Mouse (Mus musculus): ENCODE data around the gene Dcst1. TPM values are rescaled to one million over a fixed set of nuclear protein-coding genes. Genes with fewer than 3 reads are reported as not detected.
A peak's percentile ranks its signal among the peaks of the same experiment; 100 is the strongest.

Gene Dcst1
- polyA plus RNA-seq, 1 experiment from 2014 or later = 0.71 TPM

- under 1% methylated on average over 39 of the region's 44 CpGs for WGBS
- peaks cover 42% of the 10 kb centered on the region for H3K4me1 ChIP-seq
Measured at GRCm38 (mm10) chr3:89337721-89338578, 27.1 kb downstream of the Dcst1 start, which contains the start of gene Efna4. Gene Efna4, minus strand, starts transcription at chr3:89338028.

GRCm38 (mm10) chr3:89337062-89337720 lies 27.9 kb downstream of the Dcst1 start:
- peak overlapping the region; percentile 69 for H3K4me2 ChIP-seq (replicated peaks)
- peak overlapping the region; percentile 86 for H3K4me3 ChIP-seq
- under 1% methylated on average over 21 of the region's 21 CpGs for WGBS
- no peak; the same call in 1 of the 2 replicates for ATAC-seq (ENCODE audit: low FRiP score)
- no peaks in the 10 kb centered on the region for H3K27me3 ChIP-seq
- H3K36me3 ChIP-seq = peaks cover 15% of the 10 kb centered on the region
- H3K27ac ChIP-seq = peak overlapping the region; percentile 92
- H3K9me3 ChIP-seq (replicated peaks) = no peaks in the 10 kb centered on the region
- H3K4me1 ChIP-seq = peaks cover 50% of the 10 kb centered on the region
- peak overlapping the region; percentile 83 for H3K9ac ChIP-seq

More at GRCm38 (mm10) chr3:89337721-89338578, 27.1 kb downstream of the Dcst1 start, which contains the start of gene Efna4:
- no peaks in the 10 kb centered on the region for H3K9me3 ChIP-seq (replicated peaks)
- peak within 1 kb of the TSS; percentile 86 for H3K4me3 ChIP-seq
- peak; percentile 76 for ATAC-seq (ENCODE audit: low FRiP score)
- peak within 1 kb of the TSS; percentile 69 for H3K4me2 ChIP-seq (replicated peaks)
- H3K36me3 ChIP-seq = peaks cover 15% of the 10 kb centered on the region
- peak within 1 kb of the TSS; percentile 83 for H3K9ac ChIP-seq
- no peaks in the 10 kb centered on the region for H3K27me3 ChIP-seq
- peak within 1 kb of the TSS; percentile 92 for H3K27ac ChIP-seq

GRCm38 (mm10) chr3:89336529-89336928 lies 28.5 kb downstream of the Dcst1 start:
- ATAC-seq (ENCODE audit: low FRiP score) = no peak
- Histone ChIP-seq H3K4me3 (peak overlapping the region; percentile 86), H3K9me3 (replicated peaks) (no peaks in the 10 kb centered on the region), H3K9ac (peak overlapping the region; percentile 83), H3K27ac (peak overlapping the region; percentile 92; the same call in 1 of the 2 replicates), H3K4me1 (peaks cover 57% of the 10 kb centered on the region), H3K4me2 (replicated peaks) (peak overlapping the region; percentile 69), H3K36me3 (peaks cover 15% of the 10 kb centered on the region), H3K27me3 (no peaks in the 10 kb centered on the region)
- 5% methylated on average over 6 of the region's 6 CpGs for WGBS

- Histone ChIP-seq H3K4me2 (replicated peaks) (0 out of 2 replicates have a peak overlapping the region, but pooled peaks have one; percentile 6), H3K9me3 (replicated peaks) (no peaks in the 10 kb centered on the region), H3K9ac (0 out of 2 replicates have a peak overlapping the region, but pooled peaks have one; percentile 23), H3K4me1 (peaks cover 62% of the 10 kb centered on the region), H3K27ac (peak overlapping the region; percentile 52), H3K27me3 (peaks cover 14% of the 10 kb centered on the region), H3K4me3 (no peak overlapping the region), H3K36me3 (peaks cover 15% of the 10 kb centered on the region)
- ATAC-seq (ENCODE audit: low FRiP score) = no peak
- WGBS = 73% methylated on average over 11 of the region's 11 CpGs
Measured at GRCm38 (mm10) chr3:89333053-89333452, 32.0 kb downstream of the Dcst1 start.

DNA sequence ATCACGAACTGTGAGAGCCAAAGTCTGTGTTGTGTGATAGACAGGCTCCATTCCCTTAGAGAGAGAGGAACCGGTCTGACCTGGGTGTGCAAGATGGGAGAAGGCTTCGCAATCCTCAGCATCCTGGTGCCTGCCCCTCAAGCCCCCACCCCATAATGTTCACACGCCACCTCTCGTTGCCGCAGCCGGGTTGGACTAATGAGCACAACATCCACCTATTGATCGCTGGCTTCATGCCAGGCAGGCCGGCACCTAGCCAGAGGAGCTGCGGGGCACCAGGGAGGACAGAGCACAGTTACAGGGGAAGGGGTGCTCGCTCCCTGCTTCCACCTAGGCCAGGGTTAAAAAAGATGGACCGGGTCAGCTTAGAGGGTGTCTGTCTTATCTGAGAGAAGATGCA lies 32.6 kb downstream of the Dcst1 start:
- peaks cover 15% of the 10 kb centered on the region for H3K36me3 ChIP-seq
- ATAC-seq (ENCODE audit: low FRiP score) = no peak
- no peak overlapping the region for H3K4me3 ChIP-seq
- 45% methylated on average over 12 of the region's 12 CpGs for WGBS
- H3K4me1 ChIP-seq = peaks cover 66% of the 10 kb centered on the region
- no peak overlapping the region for H3K9ac ChIP-seq
- 0 out of 2 replicates have a peak overlapping the region, but pooled peaks have one; percentile 6 for H3K4me2 ChIP-seq (replicated peaks)
- H3K27me3 ChIP-seq = peaks cover 14% of the 10 kb centered on the region
- H3K27ac ChIP-seq = peak overlapping the region; percentile 52
- H3K9me3 ChIP-seq (replicated peaks) = no peaks in the 10 kb centered on the region

DNA sequence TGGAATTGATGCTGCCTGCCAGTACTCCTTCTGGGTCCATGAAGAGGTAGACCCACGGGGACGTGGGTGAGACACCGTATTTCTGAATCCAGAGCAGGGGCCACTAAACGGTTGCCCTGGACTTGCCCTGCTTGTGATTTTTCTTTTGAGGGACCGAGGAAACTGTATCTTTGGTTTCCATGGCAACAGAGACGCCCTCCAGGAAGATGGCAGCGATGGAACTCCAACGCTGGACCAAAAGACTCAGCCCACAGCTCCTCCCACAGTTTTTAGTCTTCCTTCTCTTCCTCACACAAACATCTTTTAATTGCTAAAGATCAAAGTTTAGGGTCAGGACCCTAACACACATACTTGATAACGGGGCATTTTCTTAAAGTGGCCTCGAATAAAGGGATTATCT lies 33.0 kb downstream of the Dcst1 start:
- no peaks in the 10 kb centered on the region for H3K9me3 ChIP-seq (replicated peaks)
- ATAC-seq (ENCODE audit: low FRiP score) = no peak
- 0 out of 2 replicates have a peak overlapping the region, but pooled peaks have one; percentile 35 for H3K27ac ChIP-seq
- peaks cover 69% of the 10 kb centered on the region for H3K4me1 ChIP-seq
- peaks cover 14% of the 10 kb centered on the region for H3K27me3 ChIP-seq
- H3K4me2 ChIP-seq (replicated peaks) = no peak overlapping the region
- H3K9ac ChIP-seq = no peak overlapping the region
- no peak overlapping the region for H3K4me3 ChIP-seq
- H3K36me3 ChIP-seq = peaks cover 15% of the 10 kb centered on the region
- 45% methylated on average over 10 of the region's 10 CpGs for WGBS

DNA sequence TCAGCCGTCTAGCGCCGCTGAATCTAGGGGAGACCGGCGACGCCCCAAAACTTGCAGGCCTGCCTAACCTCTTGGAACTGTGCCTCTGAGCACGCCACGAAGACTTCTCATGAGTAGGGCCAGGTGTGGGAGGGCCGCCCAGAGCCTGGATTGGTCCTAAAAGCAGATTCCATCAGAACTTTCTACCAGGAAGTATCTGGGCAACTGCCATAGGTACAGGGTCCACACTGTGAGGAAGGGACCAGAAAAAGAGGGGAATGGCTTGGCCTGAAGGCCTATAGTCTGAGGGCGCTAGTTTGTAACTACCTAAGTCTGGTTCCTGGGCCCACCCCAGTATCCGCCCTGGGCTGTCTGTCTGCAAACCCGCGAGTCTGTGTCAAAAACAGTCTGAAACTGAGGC lies 33.5 kb downstream of the Dcst1 start:
- Histone ChIP-seq H3K36me3 (peaks cover 15% of the 10 kb centered on the region), H3K27ac (0 out of 2 replicates have a peak overlapping the region, but pooled peaks have one; percentile 35), H3K4me1 (peaks cover 66% of the 10 kb centered on the region), H3K4me2 (replicated peaks) (no peak overlapping the region), H3K27me3 (peaks cover 14% of the 10 kb centered on the region), H3K9ac (no peak overlapping the region), H3K4me3 (no peak overlapping the region), H3K9me3 (replicated peaks) (no peaks in the 10 kb centered on the region)
- no peak for ATAC-seq (ENCODE audit: low FRiP score)
- WGBS = 69% methylated on average over 13 of the region's 13 CpGs

GRCm38 (mm10) chr3:89330948-89331347 lies 34.1 kb downstream of the Dcst1 start:
- 12% methylated on average over 10 of the region's 10 CpGs for WGBS
- ATAC-seq (ENCODE audit: low FRiP score) = 0 out of 2 replicates have a peak, but pooled peaks have one; percentile 9
- Histone ChIP-seq H3K9ac (no peak overlapping the region), H3K4me2 (replicated peaks) (no peak overlapping the region), H3K27ac (peak overlapping the region; percentile 41; the same call in 1 of the 2 replicates), H3K4me1 (peaks cover 60% of the 10 kb centered on the region), H3K27me3 (peaks cover 14% of the 10 kb centered on the region), H3K9me3 (replicated peaks) (no peaks in the 10 kb centered on the region), H3K36me3 (peaks cover 15% of the 10 kb centered on the region), H3K4me3 (no peak overlapping the region)

GRCm38 (mm10) chr3:89330346-89330745 lies 34.7 kb downstream of the Dcst1 start:
- Histone ChIP-seq H3K9ac (no peak overlapping the region), H3K36me3 (peaks cover 15% of the 10 kb centered on the region), H3K4me1 (peaks cover 56% of the 10 kb centered on the region), H3K4me2 (replicated peaks) (no peak overlapping the region), H3K27me3 (peaks cover 14% of the 10 kb centered on the region), H3K4me3 (no peak overlapping the region), H3K9me3 (replicated peaks) (no peaks in the 10 kb centered on the region), H3K27ac (peak overlapping the region; percentile 41)
- 43% methylated on average over 3 of the region's 3 CpGs for WGBS
- no peak for ATAC-seq (ENCODE audit: low FRiP score)

- Histone ChIP-seq H3K27me3 (peaks cover 23% of the 10 kb centered on the region), H3K27ac (0 out of 2 replicates have a peak overlapping the region, but pooled peaks have one; percentile 48), H3K4me2 (replicated peaks) (no peak overlapping the region), H3K9ac (peak overlapping the region; percentile 15; the same call in 1 of the 2 replicates), H3K4me3 (no peak overlapping the region), H3K9me3 (replicated peaks) (no peaks in the 10 kb centered on the region), H3K4me1 (peaks cover 53% of the 10 kb centered on the region), H3K36me3 (peaks cover under 1% of the 10 kb centered on the region; the same call in 1 of the 2 replicates)
- 0 out of 2 replicates have a peak, but pooled peaks have one; percentile 24 for ATAC-seq (ENCODE audit: low FRiP score)
- 12% methylated on average over 4 of the region's 4 CpGs for WGBS
Measured at GRCm38 (mm10) chr3:89328623-89329022, 36.4 kb downstream of the Dcst1 start.

- H3K27ac ChIP-seq = peak overlapping the region; percentile 62
- peaks cover 29% of the 10 kb centered on the region for H3K27me3 ChIP-seq
- no peak overlapping the region for H3K9ac ChIP-seq
- H3K36me3 ChIP-seq = no peaks in the 10 kb centered on the region
- 38% methylated on average over 9 of the region's 9 CpGs for WGBS
- ATAC-seq (ENCODE audit: low FRiP score) = no peak; the same call in 1 of the 2 replicates
- no peaks in the 10 kb centered on the region for H3K9me3 ChIP-seq (replicated peaks)
- peaks cover 44% of the 10 kb centered on the region for H3K4me1 ChIP-seq
- H3K4me3 ChIP-seq = no peak overlapping the region
- no peak overlapping the region for H3K4me2 ChIP-seq (replicated peaks)
Measured at GRCm38 (mm10) chr3:89327371-89327870, 37.6 kb downstream of the Dcst1 start.

DNA sequence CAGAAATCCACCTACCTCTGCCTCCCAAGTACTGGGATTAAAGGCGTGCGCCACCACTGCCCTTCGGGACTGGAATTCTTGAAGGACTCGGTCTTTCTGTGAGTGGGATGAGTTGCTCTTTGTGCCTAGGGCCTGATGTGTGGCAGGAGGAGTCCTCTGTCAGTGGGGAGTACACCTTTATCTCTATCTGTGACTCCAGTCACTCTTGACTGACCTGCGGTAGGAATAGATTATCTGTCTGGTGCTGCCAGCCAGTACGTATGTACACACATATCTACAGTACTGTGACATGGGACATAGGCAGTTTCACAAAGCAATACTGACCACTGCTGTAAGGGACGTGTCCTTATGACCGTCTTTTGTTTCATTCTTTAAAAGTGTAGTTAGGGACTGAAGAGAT lies 39.2 kb downstream of the Dcst1 start:
- peaks cover 44% of the 10 kb centered on the region for H3K4me1 ChIP-seq

More for the DNA sequence above, 39.2 kb downstream of the Dcst1 start:
- no peak for ATAC-seq (ENCODE audit: low FRiP score)
- Histone ChIP-seq H3K9me3 (replicated peaks) (no peaks in the 10 kb centered on the region), H3K36me3 (no peaks in the 10 kb centered on the region), H3K4me2 (replicated peaks) (no peak overlapping the region), H3K9ac (no peak overlapping the region), H3K27me3 (peaks cover 43% of the 10 kb centered on the region), H3K27ac (no peak overlapping the region), H3K4me3 (no peak overlapping the region)
- 93% methylated on average over 8 of the region's 8 CpGs for WGBS

All from hindbrain, embryonic 12.5 days (tissue).